In the genomic region with DNA sequence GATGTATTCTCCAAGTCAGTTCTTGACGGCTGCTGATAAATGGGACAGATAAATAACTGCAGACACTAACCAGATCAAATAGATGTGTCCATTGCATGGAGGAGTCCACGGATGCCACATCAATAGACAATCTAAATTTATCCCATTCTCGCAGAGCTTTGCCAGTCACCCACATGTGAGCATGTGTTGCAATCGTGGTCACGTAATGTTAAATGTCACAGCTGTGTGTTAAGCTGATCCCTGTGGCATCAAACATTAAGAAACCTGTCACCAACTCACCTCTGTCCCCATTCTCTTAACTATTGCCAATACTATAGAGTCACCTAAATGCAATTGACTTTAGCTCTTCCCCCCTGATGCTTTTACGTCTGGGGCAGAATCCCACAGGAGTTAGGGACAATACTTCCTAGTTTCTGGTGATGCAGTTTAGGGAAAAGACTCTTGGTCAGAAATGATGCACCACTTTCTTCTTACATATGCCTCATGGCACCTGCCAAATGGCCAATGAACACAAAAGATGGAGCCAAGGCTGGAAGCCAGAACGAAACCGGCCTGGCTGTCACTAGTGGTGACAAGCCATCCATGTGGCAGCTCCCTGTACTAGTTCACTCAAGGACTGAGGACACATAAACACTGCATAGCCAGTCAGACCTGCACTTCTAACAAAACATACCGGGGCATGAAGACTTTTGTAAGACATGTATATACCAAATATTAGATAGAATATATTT, we compare ENCODE assay signal across 16 mouse cellular contexts.
"Had no signal": no experiment of that assay in that cellular context is flagged by ENCODE, and none has a peak within 500 bp of the region (broad histone marks: within the 10 kb centered on the region; RNA-seq: fewer than 3 reads in every experiment).

No protein-coding gene starts in this region.

- H3K27ac ChIP-seq: kidney, postnatal 0 days; limb, embryonic 13.5 days; liver, embryonic 13.5 days; midbrain, embryonic 10.5 days; neural tube, embryonic 12.5 days had no signal

- H3K27me3 ChIP-seq: limb, embryonic 13.5 days; liver, embryonic 13.5 days; neural tube, embryonic 12.5 days had no signal

- H3K4me1 ChIP-seq: liver, embryonic 13.5 days; midbrain, embryonic 10.5 days; neural tube, embryonic 12.5 days had no signal

- DNase-seq: kidney, adult 8-10 months; kidney, postnatal 36 days; layer of hippocampus, adult 9-11 months; layer of hippocampus, postnatal 36 days; liver, embryonic 13.5 days; lung, adult 18-20 months; midbrain, embryonic 14.5 days; retina, postnatal 1 day; right cerebral cortex, postnatal 4 days; spleen, adult 18-20 months; thymus, adult 18-20 months; thymus, postnatal 14 days had no signal

- H3K36me3 ChIP-seq: limb, embryonic 13.5 days; liver, embryonic 13.5 days; midbrain, embryonic 10.5 days; neural tube, embryonic 12.5 days had no signal

- H3K9ac ChIP-seq: limb, embryonic 13.5 days; liver, embryonic 13.5 days; neural tube, embryonic 12.5 days had no signal

- H3K4me3 ChIP-seq: limb, embryonic 13.5 days; liver, embryonic 13.5 days; midbrain, embryonic 10.5 days; neural tube, embryonic 12.5 days had no signal

- H3K9me3 ChIP-seq: limb, embryonic 13.5 days; liver, embryonic 13.5 days; midbrain, embryonic 10.5 days; neural tube, embryonic 12.5 days had no signal

- H3K4me2 ChIP-seq: limb, embryonic 13.5 days; liver, embryonic 13.5 days; neural tube, embryonic 12.5 days had no signal
